Mouse (Mus musculus): ENCODE data around the gene Hist1h1b.

DNA sequence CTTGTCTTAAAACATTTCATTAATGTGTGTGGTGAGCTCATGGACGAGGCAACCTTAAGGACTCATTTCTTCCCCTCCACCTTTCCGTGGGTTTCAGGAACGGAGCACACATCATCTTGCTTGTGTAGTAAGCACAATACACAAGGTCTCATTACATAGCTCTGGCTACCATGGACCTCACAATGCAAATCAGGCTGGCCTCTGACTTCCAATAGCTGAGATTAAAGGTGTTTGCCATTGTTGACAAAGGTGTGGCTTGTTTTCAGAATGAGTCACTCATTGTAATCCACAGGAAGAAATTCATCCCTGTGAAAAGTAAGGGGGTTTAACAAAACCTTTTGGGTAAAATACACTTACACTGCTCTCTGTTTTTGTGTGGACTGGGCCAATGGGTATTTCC, 48.1 kb upstream of the Hist1h1b start:
- TF ChIP-seq POLR2A (IDR thresholded peaks at IDR 0.05; ENCODE audit: borderline replicate concordance, extremely low read depth, insufficient read depth, insufficient read length, poor library complexity, severe bottlenecking) (no peak), CTCF (IDR thresholded peaks at IDR 0.05; ENCODE audit: borderline replicate concordance, extremely low read depth, insufficient read depth, insufficient read length) (no peak)

Data from brain, embryonic 14.5 days (tissue).